In the genomic region with DNA sequence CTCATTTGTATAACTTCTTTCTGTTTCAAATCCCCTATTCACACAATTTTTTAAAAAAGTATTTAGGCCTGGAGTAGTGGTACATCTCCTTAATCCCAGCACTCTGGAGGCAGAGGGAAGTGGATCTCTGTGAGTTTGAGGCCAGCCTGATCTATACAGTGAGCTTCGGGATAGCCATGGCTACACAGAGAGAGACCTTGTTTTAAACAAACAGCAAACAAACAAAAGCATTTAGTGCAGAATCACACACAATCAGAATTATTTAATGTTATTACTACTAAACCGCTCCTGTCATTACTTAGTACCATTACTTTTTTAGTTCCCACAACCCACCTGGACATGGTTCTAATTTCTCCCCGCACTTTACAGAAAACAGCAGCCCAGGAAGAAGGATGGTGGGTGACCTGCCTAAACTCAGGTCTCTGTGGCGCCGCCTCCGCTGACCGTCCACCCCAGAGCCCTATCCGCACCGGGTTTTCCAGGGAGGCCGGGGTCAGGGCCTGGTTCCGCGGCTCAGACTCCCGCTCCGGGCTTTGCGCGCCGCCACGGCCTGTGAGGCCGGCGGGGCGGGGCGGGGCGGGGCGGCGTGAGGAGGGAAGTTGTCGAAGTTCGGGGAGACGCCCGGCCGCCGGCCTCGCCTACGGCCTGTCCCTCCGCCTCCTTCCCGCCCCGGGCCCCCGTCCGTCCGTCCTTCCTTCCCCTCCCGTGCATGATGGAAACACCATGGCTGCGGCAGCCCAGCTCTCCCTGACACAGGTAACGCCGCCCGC, we compare ENCODE assay signal across 8 mouse cellular contexts. TPM values are rescaled to one million over a fixed set of nuclear protein-coding genes. Genes with fewer than 3 reads are reported as not detected.
DNase-seq lines count a peak whose midpoint lies in the region; ATAC-seq lines count a peak whose summit lies in the region.

A gene (plus strand): TSS at position 580 of the 770 bp plus-strand sequence.

- H3K4me3 ChIP-seq in intestine, embryonic 14.5 days (ENCODE audit: low read depth, low read length) = peak within 1 kb of the TSS; percentile 86

- no peaks in the 10 kb centered on the region for H3K27me3 ChIP-seq in intestine, embryonic 14.5 days (replicated peaks; ENCODE audit: control insufficient read depth, insufficient read depth, low read length)

- no peaks in the 10 kb centered on the region for H3K9me3 ChIP-seq in intestine, embryonic 14.5 days (ENCODE audit: control insufficient read depth, low read length)

- intact Hi-C loops in left cerebral cortex, postnatal 14 days (cut with DNase I) = no loop called here

- peak; percentile 94 to 97 for DNase-seq in adrenal gland, adult (ENCODE audit: inconsistent age in 2 of 2, low spot score in 1 of 2)
- peak; percentile 94 for DNase-seq in embryo, embryonic 10.5 days (ENCODE audit: low spot score)
- DNase-seq in gastrocnemius, postnatal 25 days = peak; percentile 96
- peak; percentile 94 for DNase-seq in intestine, embryonic 14.5 days (ENCODE audit: low spot score)
- DNase-seq in left cerebral cortex, postnatal 14 days (ENCODE audit: low spot score in 2 of 2) = peak; percentile 67 to 80
- DNase-seq in mesoderm, embryonic 11.5 days (ENCODE audit: low read depth, low spot score) = peak; percentile 92
- DNase-seq in right cerebral cortex, postnatal 36 days (ENCODE audit: low spot score in 2 of 2) = peak; percentile 41 to 66
- peak; percentile 95 for DNase-seq in yolk sac, embryonic 10.5 days (ENCODE audit: low spot score)

- WGBS in intestine, embryonic 14.5 days = 3% methylated on average over 42 of the region's 44 CpGs

- H3K4me1 ChIP-seq in intestine, embryonic 14.5 days (replicated peaks; ENCODE audit: control insufficient read depth, insufficient read depth, low read length) = peaks cover 13% of the 10 kb centered on the region

- H3K4me2 ChIP-seq in intestine, embryonic 14.5 days (ENCODE audit: low read length) = peak within 1 kb of the TSS; percentile 87

- no peaks in the 10 kb centered on the region for H3K36me3 ChIP-seq in intestine, embryonic 14.5 days (ENCODE audit: control insufficient read depth, insufficient read depth, low read length)

- H3K27ac ChIP-seq in intestine, embryonic 14.5 days (ENCODE audit: low read depth) = peak within 1 kb of the TSS; percentile 80

- H3K9ac ChIP-seq in intestine, embryonic 14.5 days (ENCODE audit: low read length) = peak within 1 kb of the TSS; percentile 77

- ATAC-seq in intestine, embryonic 14.5 days (replicated peaks; ENCODE audit: low FRiP score, low TSS enrichment, low read depth) = peak; percentile 97

RNA-seq across cellular contexts. Expression of the gene that starts here (rescaled TPM):
- 10 to 100 TPM; 60.2 to 62.3 TPM for total RNA-seq in gastrocnemius, postnatal 25 days (2021)
- 36.6 and 45.3 TPM in 2 replicates for polyA plus RNA-seq in intestine, embryonic 14.5 days (2014; fragmentation: Nextera tagmentation; extraction: Ambion mirVana)
- 100 to 1,000 TPM; 193 to 197 TPM for total RNA-seq in left cerebral cortex, postnatal 14 days (2021)

Comparison
In these comparisons a context has a peak if more than half of its experiments do, and no peak if none do; other contexts are left out.
1. Peak in every context shown above with its lines: DNase-seq, ATAC-seq, H3K4me3 ChIP-seq and H3K27ac ChIP-seq.